Mouse (Mus musculus) cortical plate, adult 2 months (tissue): ENCODE results near the gene Mboat2.

Experiments used
- CTCF ChIP-seq: fragments of 200-500 bp; IDR thresholded peaks from 2 replicates; pipeline ENCODE4 v1.5.1; 2011; ENCODE audit warnings: mild to moderate bottlenecking, control low read depth, low read length; ENCODE audit not compliant: insufficient read depth; ENCODE audit errors: extremely low read depth
- POLR2A ChIP-seq: fragments of 200-500 bp; IDR thresholded peaks from 2 replicates; pipeline ENCODE4 v1.6.1; 2011; ENCODE audit warnings: mild to moderate bottlenecking, low read length, control low read depth; ENCODE audit not compliant: insufficient read depth; ENCODE audit errors: extremely low read depth

DNA sequence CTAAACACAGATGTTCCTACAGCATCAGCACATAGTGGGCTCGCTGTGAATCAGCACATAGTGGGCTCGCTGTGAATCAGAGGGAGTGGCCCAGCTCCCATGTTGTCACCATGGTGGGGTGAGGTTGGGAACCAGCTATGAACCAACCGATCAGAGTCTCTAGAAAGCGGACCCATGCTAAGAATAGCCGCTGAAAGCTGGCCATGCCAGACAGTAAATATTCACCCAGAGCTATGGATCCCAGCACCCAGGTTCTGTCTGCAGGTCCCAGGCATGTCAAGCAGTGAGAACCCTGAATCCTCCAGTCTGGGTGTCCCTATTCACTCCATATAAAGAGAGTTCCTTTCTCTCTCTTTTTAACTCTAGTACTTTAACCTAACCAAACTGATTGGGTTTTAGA lies 94.6 kb downstream of the Mboat2 start:
- no peak for TF ChIP-seq CTCF
- TF ChIP-seq POLR2A = no peak
